Mouse (Mus musculus) gastrocnemius, adult 2 months (tissue): ENCODE measurements around the gene 1700025F22Rik. TPM values are rescaled to one million over a fixed set of nuclear protein-coding genes. Genes with fewer than 3 reads are reported as not detected.
"Not testable (repeated sequence)": the region's sequence is repeated elsewhere in the genome, so short reads cannot be mapped to it uniquely, and the experiment has no call there.

Source experiments
- DNase-seq: peaks from one replicate; pipeline ENCODE4 v3.0.0; 2022
- H3K27ac ChIP-seq: fragments of 200-600 bp; 2 replicates; pipeline ENCODE4 v1.8.1; 2022; ENCODE audit warnings: mild to moderate bottlenecking
- H3K4me3 ChIP-seq: fragments of 200-600 bp; 2 replicates; pipeline ENCODE4 v1.8.1; 2022; ENCODE audit warnings: mild to moderate bottlenecking, moderate library complexity
- CTCF ChIP-seq: fragments of 200-600 bp; IDR thresholded peaks from 2 replicates; pipeline ENCODE4 v1.8.1; 2022; ENCODE audit warnings: antibody characterized with exemption, mild to moderate bottlenecking, moderate library complexity
- intact Hi-C: fragments of 180-260 bp; cut with DNase I; formaldehyde crosslinking; loops from one replicate; pipeline ENCODE4 v1.15.1; 2025
- total RNA-seq, 2 experiments: library from RNA; stranded (reverse); gene quantifications; 2 replicates each; pipeline ENCODE4 v1.2.3; 2021

1700025F22Rik gene
- total RNA-seq, 2 experiments from 2014 or later = not detected

DNA sequence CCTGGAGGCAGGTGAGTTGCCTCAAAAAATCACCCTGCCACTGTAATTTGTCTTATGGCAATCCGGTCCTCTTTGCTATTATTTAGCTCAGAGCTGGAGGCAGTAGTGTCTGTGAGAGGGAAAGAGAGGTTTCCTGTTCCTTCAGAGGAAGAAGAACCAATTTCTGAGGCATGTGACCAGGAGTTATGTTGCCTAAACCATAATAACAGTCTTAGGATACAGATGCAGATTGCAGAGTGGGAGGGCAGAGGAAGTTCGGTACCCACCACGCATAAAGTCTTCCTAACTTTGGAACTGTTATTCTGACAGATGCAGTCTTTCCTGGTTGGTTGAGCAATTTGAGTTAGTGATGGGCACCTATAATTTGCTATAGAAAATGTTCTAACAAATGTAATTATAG is 66.7 kb downstream of the 1700025F22Rik start:
- intact Hi-C loops = no loop called here
- no peak overlapping the region for H3K4me3 ChIP-seq
- no peak for DNase-seq
- TF ChIP-seq CTCF = no peak
- H3K27ac ChIP-seq = no peak overlapping the region

DNA sequence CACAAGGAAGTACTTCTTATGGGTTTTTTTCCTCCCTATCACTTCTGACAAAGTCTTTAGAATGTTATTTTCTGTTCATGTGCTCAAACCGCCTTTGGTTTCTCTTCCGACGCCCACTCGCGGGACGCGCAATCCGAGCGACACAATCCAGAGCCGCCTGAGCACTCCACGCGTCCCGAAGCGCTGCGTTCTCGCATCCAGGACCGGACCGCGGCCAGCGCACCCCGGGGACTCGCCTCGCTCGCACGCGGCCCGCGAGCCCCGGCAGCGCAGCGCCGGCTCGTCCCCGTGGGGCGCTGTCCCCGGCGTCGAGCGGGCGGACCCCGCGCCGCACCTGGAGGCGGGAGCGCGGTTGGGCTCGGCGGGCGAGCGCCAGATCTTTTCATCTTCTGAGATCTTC is 73.0 kb downstream of the 1700025F22Rik start:
- H3K27ac ChIP-seq, intact Hi-C loops, DNase-seq: not testable (repeated sequence)
- H3K4me3 ChIP-seq = peak overlapping the region; percentile 52

Other genes starting within 250 kb of the 1700025F22Rik start
- gene Zp1, start 244.7 kb downstream of the 1700025F22Rik start, total RNA-seq = not detected
- not detected for gene Ptgdr2, start 228.2 kb downstream of the 1700025F22Rik start, total RNA-seq
- gene Ccdc86, start 216.1 kb downstream of the 1700025F22Rik start, total RNA-seq = 10 to 100 TPM; 13.2 to 16.5 TPM
- not detected for gene Ms4a10, start 190.7 kb downstream of the 1700025F22Rik start, total RNA-seq
- not detected for gene Ms4a15, start 172.1 kb downstream of the 1700025F22Rik start, total RNA-seq
- not detected for gene Ms4a18, start 147.3 kb downstream of the 1700025F22Rik start, total RNA-seq
- 1 to 10 TPM in 1 of 2 experiments, under 1 TPM in 1; 0.66 to 1.3 TPM for gene Ms4a8a, start 84.2 kb downstream of the 1700025F22Rik start, total RNA-seq
- gene 1700017D01Rik, start 34.4 kb downstream of the 1700025F22Rik start, total RNA-seq = not detected
- gene Ms4a13, start 31.4 kb upstream of the 1700025F22Rik start, total RNA-seq = not detected
- gene Ms4a12, start 67.1 kb upstream of the 1700025F22Rik start, total RNA-seq = not detected
- not detected for gene Ms4a1, start 100.9 kb upstream of the 1700025F22Rik start, total RNA-seq
- not detected for gene Ms4a5, start 118.6 kb upstream of the 1700025F22Rik start, total RNA-seq
- gene Ms4a14, start 149.1 kb upstream of the 1700025F22Rik start, total RNA-seq = not detected
- gene Ms4a7, start 170.8 kb upstream of the 1700025F22Rik start, total RNA-seq = under 1 TPM; 0.17 to 0.23 TPM
- 1 to 10 TPM; 1.5 to 4.2 TPM for gene Ms4a4a, start 210.2 kb upstream of the 1700025F22Rik start, total RNA-seq
- gene Ms4a4c, start 239.4 kb upstream of the 1700025F22Rik start, total RNA-seq = not detected